Mouse (Mus musculus) gastrocnemius, postnatal 10 days (tissue): ENCODE measurements around the gene Pttg1ip. TPM values are rescaled to one million over a fixed set of nuclear protein-coding genes. Genes with fewer than 3 reads are reported as not detected.

Experiments
- DNase-seq: peaks from one replicate; pipeline ENCODE4 v3.0.0; 2021; ENCODE audit warnings: mixed read lengths
- long read RNA-seq, 2 experiments: library from polyadenylated mRNA; stranded (forward); transcript quantifications; one replicate each; pipeline ENCODE4 v2.0.0; 2021
- total RNA-seq, 2 experiments: library from RNA; stranded (reverse); gene quantifications; 2 replicates each; pipeline ENCODE4 v1.2.3; 2021

Gene Pttg1ip
- 10 to 100 TPM; 70.2 to 71.3 TPM for total RNA-seq
- long read RNA-seq, experiment 1, transcript Pttg1ip-201 (6 exons, 2,294 nt) = major isoform, 116 of 127 reads
- long read RNA-seq, experiment 1, partial matches to known transcripts = 0 of 127 reads
- long read RNA-seq, experiment 1, other reads (novel, unspliced or antisense) = 8 of 127 reads
- long read RNA-seq, experiment 2, transcript Pttg1ip-201 (6 exons, 2,294 nt) = major isoform, 89 of 97 reads
- long read RNA-seq, experiment 2, partial matches to known transcripts = 0 of 97 reads
- long read RNA-seq, experiment 2, other reads (novel, unspliced or antisense) = 7 of 97 reads

DNA sequence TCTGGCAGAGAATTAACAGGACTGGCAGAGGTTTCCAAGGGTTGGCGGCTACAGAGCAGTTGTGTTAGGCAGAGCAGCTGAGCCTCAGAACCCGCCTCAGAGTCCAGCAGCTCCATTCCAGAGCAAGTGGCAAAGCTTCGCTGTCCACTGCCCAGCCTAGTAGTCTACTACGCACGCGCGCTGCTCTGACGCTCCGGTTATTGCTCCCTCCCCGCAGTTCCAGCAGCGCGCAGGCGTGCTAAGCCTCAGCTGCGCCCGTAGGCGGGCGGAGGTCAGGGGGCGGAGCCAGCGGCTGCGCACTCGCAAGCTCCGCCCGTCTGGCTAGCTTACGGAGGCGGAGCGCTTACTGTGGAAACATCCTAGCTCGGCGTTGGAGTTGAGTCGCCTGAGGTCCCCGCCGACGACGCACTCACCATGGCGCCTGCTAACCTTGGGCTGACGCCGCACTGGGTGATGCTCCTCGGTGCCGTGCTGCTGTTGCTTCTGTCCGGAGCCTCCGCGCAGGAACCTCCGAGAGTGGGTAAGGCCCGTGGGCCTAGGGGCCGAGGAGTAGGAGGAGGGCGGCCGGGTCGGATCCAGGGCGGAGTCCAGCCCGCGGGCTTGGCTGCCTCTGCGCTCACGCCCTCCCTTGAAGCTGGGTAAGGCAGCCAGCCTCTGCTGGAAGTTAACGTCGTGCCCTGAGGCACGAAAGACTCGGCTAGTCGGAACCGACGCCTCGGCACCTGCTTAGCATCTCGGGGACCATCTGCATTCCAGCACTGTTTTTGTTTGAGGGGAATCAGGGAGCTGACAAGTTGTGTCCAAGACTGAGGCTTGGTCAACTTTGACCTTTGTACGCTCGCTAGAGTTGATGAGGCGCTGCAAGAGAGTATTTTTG, at the start of gene Pttg1ip:
Pttg1ip (plus strand) TSS at position 313 of the 877 bp plus-strand sequence.
- peak; percentile 96 for DNase-seq

DNA sequence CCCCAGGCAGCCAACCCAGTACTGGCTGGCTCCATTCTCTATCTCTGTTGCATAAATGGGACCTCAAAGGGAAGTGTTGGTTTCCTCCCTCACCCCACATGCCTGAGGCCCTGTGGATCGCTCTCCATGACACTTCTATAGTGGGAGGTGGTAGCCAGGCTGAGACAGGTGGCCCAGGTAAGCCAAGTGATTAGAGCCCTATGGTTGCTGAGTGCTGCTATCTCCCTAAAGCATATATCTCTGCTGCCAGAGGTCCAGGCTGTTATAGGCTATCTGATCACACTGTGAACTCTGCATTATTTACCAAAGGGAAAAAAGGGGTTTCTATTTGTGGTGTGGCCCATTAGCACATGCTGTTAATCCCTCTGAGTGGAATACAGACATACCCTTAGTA, 49.5 kb upstream of the Pttg1ip start:
- no peak for DNase-seq

DNA sequence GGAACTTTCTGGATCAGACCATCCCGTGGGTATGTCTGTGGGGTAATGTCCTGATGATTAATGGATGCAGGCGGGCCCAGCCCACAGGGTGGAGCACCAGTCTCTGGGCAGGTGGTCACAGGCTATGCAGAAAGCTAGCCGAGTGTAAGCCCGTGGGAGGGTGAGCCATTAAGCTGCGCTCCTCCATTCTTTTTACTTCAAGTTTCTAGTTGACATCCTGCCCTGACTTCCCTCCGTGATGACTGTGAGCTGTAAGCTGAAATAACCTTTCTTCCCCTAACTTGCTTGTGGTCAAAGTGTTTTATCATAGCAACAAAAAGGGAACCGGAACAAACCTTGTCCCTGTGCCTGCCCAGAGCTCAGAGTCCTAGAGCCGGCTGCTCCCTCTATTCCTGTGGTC, 44.8 kb upstream of the Pttg1ip start:
- no peak for DNase-seq

DNA sequence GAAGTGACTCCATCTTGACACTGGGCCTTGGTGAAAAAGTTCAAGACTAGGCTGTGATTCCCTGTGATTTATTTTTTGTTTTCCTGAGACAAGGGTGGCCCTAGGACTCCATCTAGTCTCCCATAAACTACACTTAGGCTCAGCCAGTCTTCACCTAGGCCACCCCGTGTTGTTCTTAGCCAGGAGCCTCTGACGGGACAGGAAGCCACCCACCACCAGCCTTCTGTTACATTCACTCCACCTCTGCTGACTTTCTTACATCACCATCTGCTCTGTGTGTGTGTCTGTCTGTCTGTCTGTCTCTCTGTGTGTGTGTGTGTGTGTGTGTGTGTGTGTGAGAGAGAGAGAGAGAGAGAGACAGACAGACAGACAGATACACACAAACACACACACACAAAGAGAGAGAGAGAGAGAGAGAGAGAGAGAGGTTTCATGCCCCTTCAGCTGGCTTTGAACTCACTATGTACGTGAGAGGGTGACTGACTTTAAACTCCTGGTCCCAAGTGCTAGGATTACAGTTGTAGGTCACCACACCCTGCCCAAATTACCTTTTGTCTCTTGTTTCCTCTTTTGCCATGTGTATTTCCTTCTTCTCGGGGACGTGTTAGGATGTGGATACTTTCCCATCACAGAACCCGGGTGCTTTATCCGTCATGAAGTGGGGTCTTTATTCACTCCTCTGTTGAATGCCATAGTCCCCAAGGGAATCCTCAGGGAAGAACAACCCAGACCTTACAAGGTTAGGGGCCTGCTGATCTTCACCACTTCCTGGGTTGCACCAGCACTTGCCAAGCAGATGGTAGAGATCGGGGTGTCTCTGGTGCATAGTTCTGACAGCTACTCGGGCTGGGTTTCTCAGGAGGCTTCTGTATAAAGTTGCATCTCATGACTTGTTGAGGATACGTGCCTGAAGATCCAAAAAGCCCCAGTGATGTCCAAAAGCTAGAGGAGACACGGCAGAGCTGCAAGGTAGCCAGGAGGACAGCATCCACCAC, 44.0 kb upstream of the Pttg1ip start:
- no peak for DNase-seq

DNA sequence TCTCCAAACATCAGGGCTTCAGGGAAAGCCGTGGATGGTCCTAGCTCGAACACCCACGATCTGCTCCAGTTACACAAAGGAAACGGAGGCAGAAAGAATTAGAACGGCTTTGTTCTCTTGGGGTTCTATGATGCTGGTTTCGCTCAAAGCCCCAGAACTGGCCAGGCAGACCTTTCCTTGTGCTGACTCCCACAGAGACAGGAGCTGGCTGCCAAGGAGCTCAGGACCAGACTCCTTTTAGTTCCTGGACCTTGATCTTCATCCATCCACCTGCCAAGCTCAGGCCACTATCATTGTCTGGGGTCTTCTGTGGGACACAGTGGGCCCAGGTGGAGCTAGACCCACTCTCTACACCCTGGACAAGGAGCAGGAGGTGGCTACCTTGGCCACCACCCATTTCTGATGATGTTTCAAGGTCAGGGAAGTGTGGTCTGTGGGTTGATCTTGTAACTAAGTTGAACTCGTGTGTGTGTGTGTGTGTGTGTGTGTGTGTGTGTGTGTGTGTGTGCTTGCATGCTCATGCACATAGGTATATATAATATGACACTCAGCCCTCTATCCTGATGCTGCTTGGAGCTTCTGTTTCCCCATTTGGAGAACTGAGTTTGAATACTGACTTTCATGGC, 42.1 kb upstream of the Pttg1ip start:
- DNase-seq = no peak

DNA sequence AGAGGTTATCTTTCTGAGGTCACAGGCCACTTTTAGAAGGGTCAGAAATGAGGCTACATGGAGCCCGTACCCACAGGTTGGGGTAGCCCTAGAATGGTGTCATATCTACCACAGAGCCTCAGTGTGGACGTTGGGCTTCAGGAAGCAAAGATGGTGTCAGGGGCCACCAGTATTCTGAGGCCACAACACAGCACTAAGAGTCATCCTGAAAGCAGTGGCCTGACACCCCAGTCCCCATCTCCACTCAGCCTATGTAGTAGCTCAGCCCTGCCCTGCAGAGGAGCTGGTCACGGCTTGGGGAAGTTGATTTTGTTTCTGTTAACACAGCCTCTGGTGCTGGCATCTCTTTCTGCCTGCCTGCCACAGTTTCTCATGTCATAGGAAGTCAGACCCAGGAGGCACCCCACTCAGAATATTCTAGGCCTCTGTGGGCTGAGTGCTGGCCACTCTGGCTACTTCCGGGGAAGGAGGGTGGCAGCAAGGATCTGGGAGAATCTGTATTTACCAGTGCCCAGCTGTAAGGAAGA, 40.9 kb upstream of the Pttg1ip start:
- DNase-seq = no peak

DNA sequence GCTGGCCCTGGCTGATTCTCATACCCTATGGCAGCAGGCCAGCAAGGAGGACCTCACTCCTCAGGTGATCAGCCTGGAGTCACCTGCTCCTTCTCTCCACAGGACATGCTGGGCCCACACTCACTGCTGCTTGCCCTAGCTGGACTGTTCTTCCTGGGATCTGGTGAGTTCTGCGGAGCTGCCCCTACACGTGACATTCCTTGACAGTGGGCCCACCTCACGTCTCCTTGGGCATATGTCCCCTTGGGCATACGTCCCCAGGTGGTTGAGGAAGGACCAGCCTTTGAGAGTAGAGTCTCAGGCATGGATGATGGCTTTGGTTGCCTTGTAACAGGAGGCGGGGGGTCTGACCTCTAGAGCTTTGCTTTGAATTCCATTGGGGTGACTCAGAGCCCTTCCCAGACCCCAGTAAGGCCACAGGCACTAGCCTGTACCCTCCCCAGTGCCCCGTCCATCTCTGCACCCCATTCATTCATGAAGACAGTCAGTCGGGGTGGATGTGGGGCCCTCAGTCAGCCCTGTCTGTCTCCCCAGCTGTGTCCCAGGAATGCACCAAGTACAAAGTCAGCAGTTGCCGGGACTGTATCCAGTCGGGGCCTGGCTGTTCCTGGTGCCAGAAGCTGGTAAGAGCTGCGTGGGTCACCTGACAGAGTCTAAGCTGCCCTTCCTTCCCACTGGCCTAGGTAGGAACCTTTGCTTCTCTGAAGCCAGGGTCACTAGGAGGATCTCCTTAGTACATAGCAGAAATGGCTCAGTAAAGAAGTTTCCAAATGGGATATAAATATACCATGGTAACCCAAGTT, 39.5 kb upstream of the Pttg1ip start:
- DNase-seq = no peak

DNA sequence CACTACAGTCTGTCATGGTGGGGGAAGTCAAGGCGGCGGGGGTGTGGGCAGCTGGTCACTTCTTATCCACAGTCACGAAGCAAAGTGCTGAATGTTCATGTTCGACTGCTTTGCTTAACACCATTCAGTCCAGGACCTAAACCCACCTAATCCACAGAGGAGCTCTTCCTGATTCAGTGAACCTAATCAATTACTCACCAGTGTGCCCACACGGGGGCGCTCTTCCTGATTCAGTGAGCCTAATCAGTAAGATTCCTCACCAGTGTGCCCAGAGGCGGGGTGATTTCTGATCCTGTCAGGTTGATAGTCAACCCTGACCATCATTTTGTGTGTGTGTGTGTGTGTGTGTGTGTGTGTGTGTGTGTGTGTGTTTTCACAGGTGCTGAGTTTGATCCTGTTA, 38.3 kb upstream of the Pttg1ip start:
- DNase-seq = no peak

DNA sequence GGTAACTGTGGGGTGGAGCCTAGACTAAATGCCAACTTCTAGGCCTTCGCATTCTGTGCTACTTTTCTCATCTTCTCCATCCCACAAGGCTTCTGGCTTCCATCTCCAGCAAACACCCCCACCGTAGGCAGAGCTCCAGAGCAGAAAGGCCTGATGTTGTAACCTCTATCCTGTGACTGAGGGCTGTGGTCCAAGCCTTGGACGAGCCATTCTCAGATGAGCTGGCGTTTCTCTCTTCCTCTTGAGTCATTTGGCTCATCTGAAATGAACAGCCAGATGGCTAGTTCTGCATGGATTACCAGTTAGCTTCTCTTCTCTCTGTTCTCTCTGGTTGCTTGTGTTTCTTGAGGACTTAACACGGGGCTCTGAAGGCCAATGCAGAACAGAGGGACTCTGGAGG, 36.6 kb upstream of the Pttg1ip start:
- DNase-seq = peak; percentile 77

DNA sequence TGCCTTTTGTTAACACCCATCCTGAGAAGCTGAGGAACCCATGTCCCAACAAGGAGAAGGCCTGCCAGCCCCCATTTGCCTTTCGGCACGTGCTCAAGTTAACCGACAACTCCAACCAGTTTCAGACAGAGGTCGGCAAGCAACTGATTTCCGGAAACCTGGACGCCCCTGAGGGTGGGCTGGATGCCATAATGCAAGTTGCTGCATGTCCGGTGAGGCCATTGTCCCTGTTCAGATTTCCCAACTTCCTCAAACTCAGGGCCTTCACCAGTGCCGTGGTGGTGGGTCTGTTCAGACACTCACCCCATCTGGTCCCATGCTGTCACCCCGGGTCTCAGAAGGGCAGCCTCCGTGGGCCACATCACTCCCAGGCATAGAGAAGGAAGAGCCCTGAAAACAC, 32.9 kb upstream of the Pttg1ip start:
- no peak for DNase-seq

DNA sequence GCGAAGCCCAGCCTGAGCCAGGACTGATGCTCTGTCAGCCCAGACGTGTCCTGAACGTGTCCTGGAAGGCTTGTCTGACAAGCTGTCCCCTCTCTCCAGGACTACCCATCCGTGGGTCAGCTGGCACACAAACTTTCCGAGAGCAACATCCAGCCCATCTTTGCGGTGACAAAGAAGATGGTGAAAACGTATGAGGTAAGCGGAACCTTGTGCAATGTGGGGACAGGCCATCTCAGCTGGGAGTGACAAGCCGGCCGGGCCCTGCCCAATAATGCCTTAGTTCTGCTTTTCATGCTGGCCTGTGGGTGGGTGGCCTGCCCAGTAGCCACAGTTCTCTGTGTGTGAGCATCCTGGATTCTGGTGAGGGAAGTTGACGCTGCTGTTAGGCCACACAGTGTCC, 30.6 kb upstream of the Pttg1ip start:
- no peak for DNase-seq

DNA sequence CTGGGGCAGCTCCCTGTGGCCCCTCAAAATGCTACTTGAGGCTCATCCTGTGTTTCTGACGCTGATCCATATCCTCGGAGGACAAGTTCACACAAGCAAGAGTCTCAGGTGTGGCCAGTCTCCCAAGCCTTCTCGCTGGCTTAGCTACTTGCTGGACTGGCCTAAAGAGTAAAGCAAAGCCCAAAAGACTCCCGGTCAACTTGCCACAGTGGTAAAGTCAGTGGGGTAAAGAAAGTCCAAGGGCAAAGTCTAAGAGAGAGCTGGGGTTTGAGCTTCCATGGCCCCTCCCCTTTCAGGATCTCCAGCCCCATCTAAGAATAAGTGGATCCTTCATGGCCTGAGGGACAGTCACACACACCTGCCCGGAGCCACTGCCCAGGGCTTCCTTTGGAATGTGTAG, 29.4 kb upstream of the Pttg1ip start:
- DNase-seq = no peak

DNA sequence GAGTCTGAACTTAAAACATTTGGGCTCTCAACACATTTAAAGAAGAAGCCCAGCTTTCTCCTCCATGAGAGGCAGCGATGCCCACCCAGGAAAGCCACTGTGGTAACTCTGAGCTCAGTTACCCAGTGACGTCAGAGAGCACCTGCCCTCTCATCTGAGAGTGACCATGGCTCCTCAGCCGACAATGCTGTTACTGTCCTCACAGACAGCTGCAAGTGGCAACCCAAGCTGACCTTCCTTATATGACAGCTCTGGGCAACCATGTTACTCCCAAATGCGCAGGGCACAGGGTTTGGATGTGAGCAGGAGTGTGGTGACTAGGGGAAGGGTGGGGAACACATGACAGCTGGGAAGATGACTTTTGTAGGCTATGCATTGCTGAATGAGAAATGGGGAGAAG, 28.2 kb upstream of the Pttg1ip start:
- DNase-seq = no peak

DNA sequence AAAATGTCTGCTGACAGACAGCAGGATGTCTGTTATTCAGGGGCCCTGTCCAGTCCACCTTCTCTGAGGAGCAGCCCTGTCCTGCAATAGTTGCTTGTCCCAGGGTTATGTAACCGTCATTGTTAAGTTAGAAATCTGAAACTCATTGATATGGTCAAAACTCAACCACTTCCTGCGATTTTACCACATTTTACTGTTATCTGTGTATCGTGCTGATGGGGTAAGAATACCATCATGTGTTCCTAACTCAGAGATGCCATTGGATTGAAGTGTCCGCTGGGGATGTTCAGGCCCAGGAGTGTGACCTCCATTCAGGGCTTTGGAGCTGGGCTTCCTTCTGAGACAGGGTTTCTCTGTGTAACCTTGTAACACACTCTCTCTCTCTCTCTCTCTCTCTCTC, 26.6 kb upstream of the Pttg1ip start:
- no peak for DNase-seq

DNA sequence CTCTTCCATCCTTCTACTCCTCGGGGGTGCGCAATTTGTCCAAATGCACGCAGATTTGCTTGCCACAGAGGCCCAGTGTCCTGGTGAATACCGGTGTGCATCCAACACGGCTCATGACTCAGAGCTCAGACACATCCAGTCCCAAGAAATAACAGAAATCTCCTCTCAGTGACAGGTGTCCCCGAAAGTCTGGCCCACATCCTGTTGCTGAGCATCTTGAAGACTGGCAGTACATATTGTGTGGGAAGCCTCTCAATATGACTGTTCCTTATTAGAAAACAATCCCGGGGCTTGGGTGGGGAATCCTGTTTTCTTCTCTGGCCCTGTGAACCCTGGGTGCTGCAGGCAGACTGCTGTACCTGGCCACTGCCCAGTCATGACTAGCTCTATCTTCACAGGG, 24.9 kb upstream of the Pttg1ip start:
- DNase-seq = no peak

DNA sequence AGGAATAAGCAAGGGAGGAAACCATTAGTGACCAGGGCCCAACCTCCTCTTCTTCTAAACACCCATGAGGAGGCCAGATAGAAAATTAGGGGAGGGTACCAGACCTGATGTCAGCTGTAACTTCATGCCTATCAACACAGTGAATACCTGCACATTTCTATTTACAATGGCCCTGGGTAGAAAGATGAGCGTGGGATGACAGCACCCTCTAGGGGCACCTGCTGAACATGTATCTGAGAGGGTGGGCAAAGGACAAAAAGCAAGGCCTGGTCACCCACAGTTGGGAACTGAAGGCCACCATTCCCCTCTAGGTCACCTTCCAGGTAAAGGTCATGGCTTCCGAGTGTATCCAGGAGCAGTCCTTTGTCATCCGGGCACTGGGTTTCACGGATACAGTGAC, 23.9 kb upstream of the Pttg1ip start:
- no peak for DNase-seq

DNA sequence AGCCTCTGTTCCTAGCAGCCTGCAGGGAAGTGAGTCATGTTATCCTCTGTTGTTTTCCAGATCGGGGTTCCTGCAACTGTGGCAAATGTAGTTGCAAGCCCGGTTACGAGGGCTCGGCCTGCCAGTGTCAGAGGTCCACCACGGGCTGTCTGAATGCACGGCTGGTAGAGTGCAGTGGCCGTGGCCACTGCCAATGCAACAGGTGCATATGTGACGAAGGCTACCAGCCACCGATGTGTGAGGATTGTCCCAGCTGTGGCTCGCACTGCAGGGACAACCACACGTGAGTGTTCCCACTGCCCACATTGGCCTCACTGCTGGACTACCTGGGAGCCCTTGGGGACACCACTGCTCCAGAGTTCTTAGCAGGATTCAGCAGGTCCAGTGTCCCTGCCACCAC, 21.4 kb upstream of the Pttg1ip start:
- no peak for DNase-seq

DNA sequence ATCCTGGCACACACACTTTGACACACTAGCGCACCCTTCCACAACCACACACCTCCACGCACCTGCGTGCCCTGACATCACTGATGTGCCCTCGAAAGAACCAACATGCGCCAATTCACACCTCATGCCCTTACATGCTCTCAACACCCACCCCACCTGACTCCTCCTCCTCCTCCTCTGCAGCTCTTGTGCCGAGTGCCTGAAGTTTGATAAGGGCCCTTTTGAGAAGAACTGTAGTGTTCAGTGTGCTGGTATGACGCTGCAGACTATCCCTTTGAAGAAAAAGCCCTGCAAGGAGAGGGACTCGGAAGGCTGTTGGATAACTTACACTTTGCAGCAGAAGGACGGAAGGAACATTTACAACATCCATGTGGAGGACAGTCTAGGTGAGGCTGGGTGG, 20.7 kb upstream of the Pttg1ip start:
- no peak for DNase-seq

DNA sequence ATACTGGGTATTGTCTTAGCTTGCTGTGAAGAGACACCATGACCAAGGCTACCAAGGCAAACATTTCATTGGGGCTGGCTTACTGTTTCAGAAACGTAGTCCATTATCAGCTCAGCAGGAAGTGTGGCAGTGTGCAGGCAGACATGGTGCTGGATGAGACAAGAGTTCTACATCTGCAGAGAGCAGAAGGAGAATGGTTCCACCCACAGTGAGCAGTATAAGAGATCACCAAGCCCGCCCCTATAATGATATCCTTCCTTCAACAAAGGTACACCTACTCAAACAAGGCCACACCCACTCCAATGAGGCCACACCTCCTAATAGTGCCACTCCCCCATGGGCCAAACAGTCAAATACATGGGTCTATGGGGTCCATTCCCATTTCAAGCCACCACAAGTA, 20.0 kb upstream of the Pttg1ip start:
- no peak for DNase-seq

DNA sequence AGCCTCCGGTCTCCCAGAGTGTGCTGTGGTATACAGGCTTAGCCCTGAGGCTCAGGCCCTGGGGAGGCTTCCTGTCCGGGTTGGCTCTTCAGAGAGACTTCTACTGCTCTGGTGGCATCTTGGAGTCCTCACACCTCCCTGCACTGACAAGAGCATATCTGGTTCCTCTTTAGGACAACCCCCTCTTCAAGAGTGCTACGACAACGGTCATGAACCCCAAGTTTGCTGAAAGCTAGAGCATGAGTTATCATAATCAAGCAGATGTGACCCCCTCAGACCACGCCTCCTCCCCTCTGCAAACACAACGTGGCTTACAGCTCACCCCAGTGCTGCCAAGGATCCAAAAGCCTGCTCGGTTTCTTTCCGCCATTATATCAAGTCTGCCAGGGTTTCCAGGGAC, 16.5 kb upstream of the Pttg1ip start:
- DNase-seq = no peak

DNA sequence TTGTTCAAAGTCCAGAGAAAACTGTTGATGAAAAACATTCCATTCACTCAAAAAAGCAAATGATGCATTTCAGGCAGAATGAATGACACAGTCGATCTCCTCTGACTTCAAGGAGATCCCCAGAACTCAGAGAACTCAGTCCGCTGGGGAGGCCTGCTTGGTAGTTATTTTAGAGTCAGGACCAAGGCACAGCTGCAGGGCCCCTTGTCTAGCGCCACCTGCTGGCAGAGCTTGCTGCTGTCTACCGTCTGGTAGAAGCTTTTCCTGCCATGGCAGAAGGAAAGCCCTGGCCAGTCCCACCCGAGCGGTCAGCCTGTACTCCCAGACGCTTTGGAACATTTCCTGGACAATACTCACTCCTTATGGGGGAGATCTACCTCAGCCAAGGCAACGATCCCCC, 14.9 kb upstream of the Pttg1ip start:
- peak; percentile 98 for DNase-seq
